8 mouse cellular contexts compared by ENCODE assay signal in genomic region chr10:84308746-84309145, GRCm38 (mm10).
DNase-seq lines count a peak whose midpoint lies in the region; TF ChIP-seq lines count a peak whose summit lies in the region.
"Not testable (repeated sequence)": the region's sequence is repeated elsewhere in the genome, so short reads cannot be mapped to it uniquely, and the experiment has no call there.

No protein-coding gene starts in this region.

- DNase-seq in brain, adult 2 months (ENCODE audit: low read depth, low spot score) = peak; percentile 54
- DNase-seq in cerebellum, adult 11-12 months = peak; percentile 66
- peak; percentile 64 to 65 for DNase-seq in cerebellum, adult 2 months
- peak; percentile 74 for DNase-seq in cerebellum, adult 9-10 months
- peak; percentile 62 to 75 for DNase-seq in cerebellum, postnatal 10 days
- DNase-seq in cerebellum, postnatal 25 days = peak; percentile 63 to 71
- peak; percentile 19 for DNase-seq in left cerebral cortex, postnatal 4 days
- peak; percentile 11 for DNase-seq in thymus, postnatal 4 days

- H3K4me1 ChIP-seq in cerebellum, adult 2 months (ENCODE audit: control insufficient read depth, insufficient read depth, low read length) = not testable (repeated sequence)

- H3K4me3 ChIP-seq in cerebellum, adult 2 months (replicated peaks; ENCODE audit: insufficient read depth, low read depth, low read length) = not testable (repeated sequence)

- TF ChIP-seq CTCF in cerebellum, adult 2 months (IDR thresholded peaks at IDR 0.05; ENCODE audit: borderline replicate concordance, insufficient read depth, low read depth, low read length) = 0 out of 2 replicates have a peak, but pooled peaks have one; percentile 16

- H3K27me3 ChIP-seq in cerebellum, adult 2 months (ENCODE audit: control insufficient read depth, insufficient read depth, low read length) = not testable (repeated sequence)

- intact Hi-C loops in left cerebral cortex, postnatal 4 days (cut with DNase I) = not testable (repeated sequence)

- 31% methylated on average over 17 of the region's 17 CpGs for WGBS in cerebellum, adult 2 months

- TF ChIP-seq POLR2A in cerebellum, adult 2 months (IDR thresholded peaks at IDR 0.05; ENCODE audit: borderline replicate concordance, insufficient read depth, low read length) = not testable (repeated sequence)

- not testable (repeated sequence) for H3K27ac ChIP-seq in cerebellum, adult 2 months (ENCODE audit: insufficient read depth, low read length)

Comparison
In these comparisons a context has a peak if more than half of its experiments do, and no peak if none do; other contexts are left out.
1. DNase-seq: peak in every context shown above with its lines; median percentile 74 in cerebellum, adult 9-10 months; 68 in cerebellum, postnatal 10 days; 67 in cerebellum, postnatal 25 days; 66 in cerebellum, adult 11-12 months; 64 in cerebellum, adult 2 months; 54 in brain, adult 2 months; 19 in left cerebral cortex, postnatal 4 days; 11 in thymus, postnatal 4 days.